Mouse (Mus musculus) hindbrain, embryonic 16.5 days (tissue): ENCODE measurements around the gene Nmur1. TPM values are rescaled to one million over a fixed set of nuclear protein-coding genes. Genes with fewer than 3 reads are reported as not detected.

Experiments
- ATAC-seq: fragments of 200-750 bp; cut with Nextera tagmentation; 2 replicates; pipeline ENCODE4 v1.8.0; 2017; ENCODE audit warnings: moderate TSS enrichment, moderate library complexity
- H3K27ac ChIP-seq: fragments of 300-500 bp; sonication (generic); 2 replicates; pipeline ENCODE4 v1.5.1; 2014; ENCODE audit warnings: low read depth, mild to moderate bottlenecking, control low read depth, low read length, moderate library complexity
- H3K27me3 ChIP-seq: fragments of 300-500 bp; sonication (generic); replicated peaks from 2 replicates; pipeline ENCODE4 v1.6.1; 2014; ENCODE audit warnings: low read length; ENCODE audit not compliant: control insufficient read depth, insufficient read depth
- H3K36me3 ChIP-seq: fragments of 300-500 bp; sonication (generic); 2 replicates; pipeline ENCODE4 v1.6.1; 2014; ENCODE audit warnings: mild to moderate bottlenecking, low read length, moderate library complexity, mixed read lengths; ENCODE audit not compliant: control insufficient read depth, insufficient read depth
- H3K4me1 ChIP-seq: fragments of 300-500 bp; sonication (generic); 2 replicates; pipeline ENCODE4 v1.6.1; 2014; ENCODE audit warnings: low read depth, low read length; ENCODE audit not compliant: control insufficient read depth, insufficient read depth
- H3K4me2 ChIP-seq: fragments of 300-500 bp; sonication (generic); 2 replicates; pipeline ENCODE4 v1.6.1; 2014; ENCODE audit warnings: mild to moderate bottlenecking, low read length, control low read depth, moderate library complexity
- H3K4me3 ChIP-seq: fragments of 300-500 bp; sonication (generic); 2 replicates; pipeline ENCODE4 v1.5.1; 2014; ENCODE audit warnings: mild to moderate bottlenecking, low read length, control low read depth, moderate library complexity
- H3K9ac ChIP-seq: fragments of 300-500 bp; sonication (generic); 2 replicates; pipeline ENCODE4 v1.6.1; 2014; ENCODE audit warnings: low read depth, mild to moderate bottlenecking, control low read depth, low read length, moderate library complexity
- H3K9me3 ChIP-seq: fragments of 300-500 bp; sonication (generic); 2 replicates; pipeline ENCODE4 v1.6.1; 2014; ENCODE audit warnings: mild to moderate bottlenecking, low read length, moderate library complexity; ENCODE audit not compliant: control insufficient read depth
- WGBS: fragments of 180-500 bp; shearing (Covaris S2); extraction: QIAGEN DNeasy Blood & Tissue Kit; methylation state at CpG from one replicate; pipeline ENCODE4 v1.1.7; 2014; 5-methylcytosine and 5-hydroxymethylcytosine counted together
- polyA plus RNA-seq: library from polyadenylated mRNA; unstranded; fragments of >200 nt; fragmentation: Nextera tagmentation; extraction: Ambion mirVana; gene quantifications from 2 replicates; pipeline ENCODE4 v1.2.1, GENCODE M21; 2015

Nmur1 gene
- polyA plus RNA-seq, 1 experiment from 2014 or later, result 0.13 TPM

DNA sequence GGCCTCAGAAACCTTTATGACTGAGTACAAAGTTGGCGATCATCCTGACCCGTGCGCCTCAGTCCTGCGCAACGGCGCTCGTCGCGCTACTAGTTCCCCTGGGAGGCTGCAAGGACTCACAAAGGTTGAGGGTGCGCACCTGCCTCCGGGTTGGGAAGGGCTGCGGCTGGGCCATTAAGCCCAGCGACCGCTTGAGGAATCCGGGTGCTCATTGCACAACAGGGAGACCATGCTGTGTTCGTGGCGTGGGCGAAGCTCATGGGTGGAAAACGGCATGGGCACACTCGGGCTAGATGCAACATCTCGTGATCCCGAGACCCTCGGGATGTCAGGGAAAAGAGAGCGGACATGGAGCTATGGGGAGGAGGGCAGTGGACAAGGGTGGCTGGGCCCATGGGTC is 16.8 kb upstream of the Nmur1 start:
- peak overlapping the region; percentile 88 for H3K9ac ChIP-seq
- no peaks in the 10 kb centered on the region for H3K9me3 ChIP-seq
- peak overlapping the region; percentile 99 for H3K27ac ChIP-seq
- H3K36me3 ChIP-seq, result no peaks in the 10 kb centered on the region
- 2% methylated on average over 24 of the region's 24 CpGs for WGBS
- no peaks in the 10 kb centered on the region for H3K27me3 ChIP-seq
- H3K4me3 ChIP-seq, result peak overlapping the region; percentile 52
- ATAC-seq, result peak; percentile 19
- H3K4me1 ChIP-seq, result peaks cover 27% of the 10 kb centered on the region
- H3K4me2 ChIP-seq, result peak overlapping the region; percentile 96

DNA sequence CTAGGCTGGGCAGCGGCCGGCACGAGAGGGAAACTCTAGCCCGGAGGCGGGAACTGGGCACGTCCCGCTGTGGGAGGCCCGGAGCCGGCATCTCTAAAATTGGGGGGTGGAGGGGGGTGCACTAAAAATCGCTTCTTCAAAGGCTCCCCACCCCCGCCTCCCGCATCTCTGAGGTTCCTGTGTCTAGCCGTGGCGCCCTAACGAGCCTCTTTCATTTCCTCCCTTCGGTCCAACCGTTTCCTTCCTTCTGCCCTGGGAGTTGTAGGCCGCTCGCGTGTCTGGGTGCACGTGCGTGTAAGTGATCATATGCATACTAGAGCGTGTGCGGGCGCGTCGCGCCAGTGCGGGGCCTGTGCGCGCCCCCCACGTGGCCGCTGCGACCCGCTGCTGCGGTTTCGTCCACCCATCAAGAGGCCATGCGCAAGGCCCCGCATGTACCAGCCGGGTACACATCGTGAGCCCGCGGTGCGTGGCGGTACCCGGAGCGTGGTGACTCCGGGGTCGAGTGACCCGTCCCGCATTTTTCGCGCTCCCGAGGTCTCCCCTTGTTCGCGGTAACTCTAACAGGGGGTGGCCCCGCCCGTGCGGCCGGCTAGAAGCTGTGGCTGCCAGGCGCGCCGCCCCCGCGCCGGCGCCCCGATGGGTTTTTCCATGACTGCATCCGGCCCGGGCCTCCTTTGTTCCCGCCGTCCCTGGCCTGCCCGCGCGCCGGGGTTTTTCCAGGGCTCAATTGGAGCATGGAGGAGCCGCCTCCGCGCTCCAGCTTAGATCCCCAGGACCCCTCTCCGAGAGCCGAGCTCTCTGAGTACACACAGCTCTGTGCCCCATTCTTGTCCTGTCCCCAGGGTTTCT is 16.2 kb upstream of the Nmur1 start:
- Histone ChIP-seq H3K4me1 (peaks cover 24% of the 10 kb centered on the region), H3K4me2 (peak overlapping the region; percentile 96), H3K27ac (peak overlapping the region; percentile 99), H3K27me3 (no peaks in the 10 kb centered on the region), H3K4me3 (peak overlapping the region; percentile 52), H3K9me3 (no peaks in the 10 kb centered on the region), H3K9ac (peak overlapping the region; percentile 88), H3K36me3 (no peaks in the 10 kb centered on the region)
- 0% methylated on average over 81 of the region's 81 CpGs for WGBS
- peak; percentile 73 for ATAC-seq

- no peaks in the 10 kb centered on the region for H3K36me3 ChIP-seq
- peak overlapping the region; percentile 88 for H3K9ac ChIP-seq
- peak overlapping the region; percentile 99 for H3K27ac ChIP-seq
- peak overlapping the region; percentile 96 for H3K4me2 ChIP-seq
- no peaks in the 10 kb centered on the region for H3K27me3 ChIP-seq
- ATAC-seq, result peak; percentile 18; the same call in 1 of the 2 replicates
- H3K4me3 ChIP-seq, result peak overlapping the region; percentile 52
- peaks cover 24% of the 10 kb centered on the region for H3K4me1 ChIP-seq
- H3K9me3 ChIP-seq, result no peaks in the 10 kb centered on the region
- WGBS, result 0% methylated on average over 5 of the region's 5 CpGs
Observed at GRCm38 (mm10) chr1:86441724-86441979, 15.6 kb upstream of the Nmur1 start.

- peak overlapping the region; percentile 52 for H3K4me3 ChIP-seq
- WGBS, result under 1% methylated on average over 28 of the region's 29 CpGs
- H3K27ac ChIP-seq, result peak overlapping the region; percentile 99
- no peaks in the 10 kb centered on the region for H3K9me3 ChIP-seq
- H3K4me2 ChIP-seq, result peak overlapping the region; percentile 96
- no peaks in the 10 kb centered on the region for H3K36me3 ChIP-seq
- H3K9ac ChIP-seq, result peak overlapping the region; percentile 88
- no peaks in the 10 kb centered on the region for H3K27me3 ChIP-seq
- peaks cover 24% of the 10 kb centered on the region for H3K4me1 ChIP-seq
- peak; percentile 47 for ATAC-seq
Observed at GRCm38 (mm10) chr1:86440887-86441723, 15.1 kb upstream of the Nmur1 start.

- Histone ChIP-seq H3K9ac (peak overlapping the region; percentile 88), H3K4me1 (peaks cover 32% of the 10 kb centered on the region), H3K27ac (peak overlapping the region; percentile 99), H3K9me3 (no peaks in the 10 kb centered on the region), H3K4me3 (peak overlapping the region; percentile 52), H3K27me3 (no peaks in the 10 kb centered on the region), H3K4me2 (peak overlapping the region; percentile 96), H3K36me3 (no peaks in the 10 kb centered on the region)
- ATAC-seq, result peak; percentile 82
- WGBS, result 3% methylated on average over 18 of the region's 18 CpGs
Observed at GRCm38 (mm10) chr1:86440171-86440886, 14.3 kb upstream of the Nmur1 start.

GRCm38 (mm10) chr1:86439487-86440170 is 13.6 kb upstream of the Nmur1 start:
- no peaks in the 10 kb centered on the region for H3K9me3 ChIP-seq
- peaks cover 39% of the 10 kb centered on the region for H3K4me1 ChIP-seq
- H3K4me3 ChIP-seq, result no peak overlapping the region
- no peaks in the 10 kb centered on the region for H3K27me3 ChIP-seq
- no peak overlapping the region; the same call in 1 of the 2 replicates for H3K9ac ChIP-seq
- peak overlapping the region; percentile 99; the same call in 1 of the 2 replicates for H3K27ac ChIP-seq
- H3K4me2 ChIP-seq, result no peak overlapping the region
- no peak for ATAC-seq
- WGBS, result 21% methylated on average over 8 of the region's 8 CpGs
- no peaks in the 10 kb centered on the region for H3K36me3 ChIP-seq

- ATAC-seq, result no peak
- Histone ChIP-seq H3K27me3 (no peaks in the 10 kb centered on the region), H3K4me3 (no peak overlapping the region), H3K36me3 (no peaks in the 10 kb centered on the region), H3K27ac (no peak overlapping the region), H3K4me1 (peaks cover 44% of the 10 kb centered on the region), H3K9ac (no peak overlapping the region), H3K4me2 (no peak overlapping the region), H3K9me3 (no peaks in the 10 kb centered on the region)
- 74% methylated on average over 2 of the region's 2 CpGs for WGBS
Observed at GRCm38 (mm10) chr1:86438501-86438900, 12.5 kb upstream of the Nmur1 start.

DNA sequence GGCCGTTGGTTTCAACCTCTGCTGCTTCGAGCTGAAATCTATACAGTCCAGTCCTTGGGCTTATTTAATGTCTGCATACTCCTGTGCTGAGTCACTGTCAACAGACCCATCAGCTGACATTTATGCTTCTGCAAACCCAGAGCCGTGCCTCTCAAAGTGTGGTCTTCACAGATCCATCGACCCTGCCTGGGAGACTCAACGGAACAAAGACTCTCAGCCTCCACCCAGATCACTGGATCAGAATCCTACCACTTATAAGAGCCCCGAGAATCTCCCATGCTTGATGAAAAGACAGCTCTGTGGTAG is 11.9 kb upstream of the Nmur1 start:
- Histone ChIP-seq H3K27me3 (no peaks in the 10 kb centered on the region), H3K9ac (peak overlapping the region; percentile 17; the same call in 1 of the 2 replicates), H3K27ac (no peak overlapping the region), H3K4me2 (no peak overlapping the region), H3K36me3 (no peaks in the 10 kb centered on the region), H3K4me1 (peaks cover 39% of the 10 kb centered on the region), H3K4me3 (no peak overlapping the region), H3K9me3 (no peaks in the 10 kb centered on the region)
- ATAC-seq, result no peak
- 75% methylated on average over 6 of the region's 6 CpGs for WGBS
